Mouse (Mus musculus) intestine, embryonic 16.5 days (tissue): Measurements from ENCODE around the gene Mettl21c. TPM values are rescaled to one million over a fixed set of nuclear protein-coding genes. Genes with fewer than 3 reads are reported as not detected.

ENCODE experiments used
- ATAC-seq: fragments of 200-750 bp; cut with Nextera tagmentation; 2 replicates; pipeline ENCODE4 v1.8.0; 2017; ENCODE audit warnings: moderate TSS enrichment, moderate library complexity
- H3K27ac ChIP-seq: fragments of 300-500 bp; sonication (generic); 2 replicates; pipeline ENCODE4 v1.5.1; 2014; ENCODE audit warnings: mild to moderate bottlenecking, low read length
- H3K27me3 ChIP-seq: fragments of 300-500 bp; sonication (generic); replicated peaks from 2 replicates; pipeline ENCODE4 v1.6.1; 2014; ENCODE audit warnings: low read length, control low read depth, mixed read lengths; ENCODE audit not compliant: control insufficient read depth, insufficient read depth
- H3K36me3 ChIP-seq: fragments of 300-500 bp; sonication (generic); 2 replicates; pipeline ENCODE4 v1.6.1; 2014; ENCODE audit warnings: low read length, control low read depth; ENCODE audit not compliant: control insufficient read depth, insufficient read depth
- H3K4me1 ChIP-seq: fragments of 300-500 bp; sonication (generic); 2 replicates; pipeline ENCODE4 v1.6.1; 2014; ENCODE audit warnings: low read length, control low read depth, mixed read lengths; ENCODE audit not compliant: control insufficient read depth, insufficient read depth
- H3K4me2 ChIP-seq: fragments of 300-500 bp; sonication (generic); 2 replicates; pipeline ENCODE4 v1.6.1; 2014; ENCODE audit warnings: low read depth, low read length, control low read depth
- H3K4me3 ChIP-seq: fragments of 300-500 bp; sonication (generic); 2 replicates; pipeline ENCODE4 v1.5.1; 2014; ENCODE audit warnings: mild to moderate bottlenecking, low read length
- H3K9ac ChIP-seq: fragments of 300-500 bp; sonication (generic); 2 replicates; pipeline ENCODE4 v1.6.1; 2014; ENCODE audit warnings: low read depth, low read length
- H3K9me3 ChIP-seq: fragments of 300-500 bp; sonication (generic); 2 replicates; pipeline ENCODE4 v1.6.1; 2016; ENCODE audit warnings: low read length, control low read depth; ENCODE audit not compliant: control insufficient read depth
- WGBS: fragments of 180-500 bp; shearing (Covaris S2); extraction: QIAGEN DNeasy Blood & Tissue Kit; methylation state at CpG from one replicate; pipeline ENCODE4 v1.1.7; 2014; 5-methylcytosine and 5-hydroxymethylcytosine counted together
- polyA plus RNA-seq: library from polyadenylated mRNA; unstranded; fragments of >200 nt; fragmentation: Nextera tagmentation; extraction: Ambion mirVana; gene quantifications from 2 replicates; pipeline ENCODE4 v1.2.1, GENCODE M21; 2015

Gene Mettl21c
- polyA plus RNA-seq, 1 experiment from 2014 or later: 0.49 TPM

DNA sequence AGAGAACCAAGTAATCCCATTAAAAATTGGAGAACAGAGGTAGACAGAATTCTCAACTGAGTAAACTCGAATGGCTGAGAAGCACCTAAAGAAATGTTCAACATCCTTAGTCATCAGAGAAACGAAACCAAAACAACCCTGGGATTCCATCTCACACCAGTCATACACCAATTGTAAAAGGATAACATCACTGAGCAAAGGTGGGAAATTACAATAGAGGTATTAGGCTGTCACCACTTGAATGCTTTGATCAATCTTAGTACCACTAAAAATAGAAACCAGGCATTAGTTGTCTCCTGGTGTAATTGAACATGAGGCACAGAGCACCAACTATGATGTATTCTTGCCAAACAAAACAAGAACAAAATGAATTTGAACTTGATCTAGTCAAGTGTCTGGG, 12.4 kb upstream of the Mettl21c start:
- no peak overlapping the region for H3K4me2 ChIP-seq
- H3K4me1 ChIP-seq: no peaks in the 10 kb centered on the region
- no peaks in the 10 kb centered on the region for H3K9me3 ChIP-seq
- no peak overlapping the region for H3K4me3 ChIP-seq
- H3K9ac ChIP-seq: no peak overlapping the region
- H3K27ac ChIP-seq: no peak overlapping the region
- WGBS: 71% methylated on average over 2 of the region's 2 CpGs
- ATAC-seq: no peak
- H3K36me3 ChIP-seq: no peaks in the 10 kb centered on the region
- H3K27me3 ChIP-seq: no peaks in the 10 kb centered on the region

DNA sequence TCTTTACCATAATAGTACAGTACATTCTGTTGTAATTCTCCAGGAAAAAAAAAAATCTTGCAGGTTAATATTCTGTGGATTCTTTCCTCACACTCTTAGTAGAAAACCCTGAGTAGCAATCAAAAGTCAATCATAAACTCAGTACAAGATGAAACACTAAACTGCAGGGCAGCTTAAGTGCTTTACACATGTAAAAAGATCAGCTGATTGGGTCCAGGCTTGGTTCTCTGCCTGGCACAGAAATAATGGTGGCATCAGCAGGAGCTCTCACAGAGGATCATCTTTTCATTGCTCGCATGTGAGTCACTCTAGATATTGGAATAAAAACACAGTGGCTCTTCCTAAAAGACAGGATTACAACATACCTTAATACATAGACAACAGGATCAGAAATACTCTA, 7.8 kb upstream of the Mettl21c start:
- no peak overlapping the region for H3K4me2 ChIP-seq
- no peak overlapping the region for H3K4me3 ChIP-seq
- no peaks in the 10 kb centered on the region for H3K4me1 ChIP-seq
- H3K27me3 ChIP-seq: no peaks in the 10 kb centered on the region
- 84% methylated on average over 1 of the region's 1 CpGs for WGBS
- H3K27ac ChIP-seq: no peak overlapping the region
- no peak for ATAC-seq
- no peak overlapping the region for H3K9ac ChIP-seq
- no peaks in the 10 kb centered on the region for H3K36me3 ChIP-seq
- no peaks in the 10 kb centered on the region for H3K9me3 ChIP-seq

DNA sequence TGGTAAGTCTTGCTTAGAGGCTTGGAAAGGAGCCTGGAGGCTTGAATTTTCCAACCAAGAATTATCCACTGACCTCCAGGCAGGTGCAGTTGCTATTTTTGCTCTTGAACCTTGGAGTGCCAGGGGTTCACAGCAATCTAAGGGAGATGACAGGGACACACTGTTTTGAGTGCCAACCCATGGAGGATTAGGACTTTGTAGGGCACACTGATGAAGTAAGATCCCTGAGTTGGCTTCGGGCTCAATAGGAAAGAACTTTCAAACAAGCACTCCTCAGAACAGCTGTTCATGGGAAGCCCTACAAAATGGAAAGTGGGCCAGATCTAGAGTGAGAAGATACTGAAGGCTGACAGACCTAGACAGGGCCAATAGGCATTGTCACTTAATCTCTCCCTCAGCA, 2.8 kb upstream of the Mettl21c start:
- H3K36me3 ChIP-seq: no peaks in the 10 kb centered on the region
- ATAC-seq: no peak
- no peak overlapping the region for H3K27ac ChIP-seq
- no peaks in the 10 kb centered on the region for H3K9me3 ChIP-seq
- H3K4me1 ChIP-seq: no peaks in the 10 kb centered on the region
- H3K4me3 ChIP-seq: no peak overlapping the region
- WGBS: 85% methylated on average over 1 of the region's 1 CpGs
- no peak overlapping the region for H3K9ac ChIP-seq
- no peak overlapping the region for H3K4me2 ChIP-seq
- H3K27me3 ChIP-seq: no peaks in the 10 kb centered on the region

DNA sequence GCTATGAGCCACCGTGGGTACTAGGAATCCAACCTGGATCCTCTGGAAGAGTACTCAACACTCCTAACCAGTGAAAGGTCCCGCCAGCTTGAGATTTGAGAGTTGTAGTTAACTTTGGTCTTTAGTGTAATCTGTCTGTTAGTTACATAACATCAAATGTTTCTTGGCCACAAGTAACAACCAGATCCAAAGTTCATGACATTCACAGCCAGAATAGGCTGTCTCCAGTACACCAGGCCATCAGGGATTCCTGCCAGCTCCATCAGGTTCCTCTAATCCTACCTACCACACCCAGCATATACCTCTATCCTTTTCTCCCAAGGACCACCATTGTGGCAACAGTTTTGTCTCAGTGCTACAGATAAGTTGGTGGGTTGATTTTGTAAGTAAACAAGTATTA, 4.3 kb downstream of the Mettl21c start:
- Histone ChIP-seq H3K27me3 (no peaks in the 10 kb centered on the region), H3K4me2 (no peak overlapping the region), H3K27ac (no peak overlapping the region), H3K4me3 (no peak overlapping the region), H3K9me3 (no peaks in the 10 kb centered on the region), H3K36me3 (no peaks in the 10 kb centered on the region), H3K9ac (no peak overlapping the region), H3K4me1 (no peaks in the 10 kb centered on the region)
- ATAC-seq: no peak
- 88% methylated on average over 2 of the region's 2 CpGs for WGBS

DNA sequence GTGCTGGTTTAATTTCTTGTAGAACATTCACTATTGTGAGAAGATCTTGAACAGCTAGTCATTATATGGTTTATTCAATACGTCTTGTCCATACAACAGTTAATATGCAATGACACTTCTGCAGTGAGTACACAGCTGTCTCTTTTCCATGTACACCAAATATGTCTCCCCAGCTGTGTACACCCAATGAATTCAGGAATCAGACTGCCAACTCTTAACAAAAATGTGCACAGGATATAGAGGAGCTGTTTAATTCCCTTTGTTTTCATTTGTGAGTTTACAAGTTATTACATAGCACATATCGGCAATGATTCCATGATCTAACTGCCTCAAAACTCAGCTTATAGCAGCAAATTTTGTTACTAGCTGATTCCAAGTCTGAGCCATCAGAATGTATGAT, 15.3 kb downstream of the Mettl21c start:
- Histone ChIP-seq H3K4me3 (no peak overlapping the region), H3K4me2 (no peak overlapping the region), H3K36me3 (no peaks in the 10 kb centered on the region), H3K27me3 (no peaks in the 10 kb centered on the region), H3K4me1 (no peaks in the 10 kb centered on the region), H3K9me3 (no peaks in the 10 kb centered on the region), H3K9ac (no peak overlapping the region), H3K27ac (no peak overlapping the region)
- ATAC-seq: no peak
- WGBS: 91% methylated on average over 2 of the region's 2 CpGs

DNA sequence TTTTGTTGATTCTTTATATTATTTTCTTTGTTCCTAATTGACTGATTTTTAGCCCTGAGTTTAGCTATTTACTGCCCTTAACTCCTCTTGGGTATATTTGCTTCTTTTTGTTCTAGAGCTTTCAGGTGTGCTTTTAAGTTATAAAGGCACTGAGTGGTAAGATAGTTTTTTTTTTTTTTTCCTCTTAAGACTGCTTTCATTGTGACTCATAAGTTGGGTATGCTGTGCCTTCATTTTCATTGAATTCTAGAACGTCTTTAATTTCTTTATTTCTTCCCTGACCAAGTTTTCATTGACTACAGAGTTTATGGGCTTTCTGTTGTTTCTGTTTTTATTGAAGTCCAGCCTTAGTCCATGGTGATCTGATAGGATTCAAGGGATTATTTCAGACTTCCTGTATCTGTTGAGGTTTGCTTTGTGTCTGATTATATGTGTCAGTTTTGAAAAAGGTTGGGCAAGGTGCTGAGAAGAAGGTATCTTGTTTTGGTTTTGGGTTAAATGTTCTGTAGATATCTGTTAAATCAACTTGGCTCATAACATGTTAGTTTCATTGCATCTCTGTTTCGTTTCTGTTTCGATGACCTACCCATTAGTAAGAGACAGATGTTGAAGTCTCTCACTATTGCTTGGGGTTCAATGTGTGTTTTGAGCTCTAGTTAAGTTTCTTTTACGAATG, 22.8 kb downstream of the Mettl21c start:
- no peak overlapping the region for H3K27ac ChIP-seq
- 93% methylated on average over 4 of the region's 4 CpGs for WGBS
- peaks cover 4% of the 10 kb centered on the region for H3K36me3 ChIP-seq
- no peaks in the 10 kb centered on the region for H3K27me3 ChIP-seq
- H3K4me2 ChIP-seq: no peak overlapping the region
- ATAC-seq: no peak
- no peak overlapping the region for H3K4me3 ChIP-seq
- H3K9me3 ChIP-seq: no peaks in the 10 kb centered on the region
- H3K9ac ChIP-seq: no peak overlapping the region
- no peaks in the 10 kb centered on the region for H3K4me1 ChIP-seq

DNA sequence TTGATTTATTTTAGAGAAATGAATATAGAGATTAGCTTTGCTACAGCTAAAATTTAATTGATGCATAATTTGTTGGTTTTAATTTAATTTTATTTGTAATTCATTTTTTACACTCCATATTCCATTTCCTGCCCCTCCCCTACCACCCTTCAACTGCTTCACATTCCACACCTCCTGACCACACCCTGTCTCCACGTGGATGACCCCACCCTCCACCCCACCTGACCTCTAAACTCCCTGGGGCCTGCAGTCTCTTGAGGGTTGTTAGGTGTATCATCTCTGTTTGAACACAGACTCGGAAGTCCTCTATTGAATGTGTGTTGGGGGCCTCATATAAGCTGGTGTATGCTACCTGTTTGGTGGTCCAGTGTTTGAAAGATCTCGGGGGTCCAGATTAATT, 48.7 kb downstream of the Mettl21c start:
- H3K36me3 ChIP-seq: peaks cover 4% of the 10 kb centered on the region
- peak; percentile 66 for ATAC-seq

DNA sequence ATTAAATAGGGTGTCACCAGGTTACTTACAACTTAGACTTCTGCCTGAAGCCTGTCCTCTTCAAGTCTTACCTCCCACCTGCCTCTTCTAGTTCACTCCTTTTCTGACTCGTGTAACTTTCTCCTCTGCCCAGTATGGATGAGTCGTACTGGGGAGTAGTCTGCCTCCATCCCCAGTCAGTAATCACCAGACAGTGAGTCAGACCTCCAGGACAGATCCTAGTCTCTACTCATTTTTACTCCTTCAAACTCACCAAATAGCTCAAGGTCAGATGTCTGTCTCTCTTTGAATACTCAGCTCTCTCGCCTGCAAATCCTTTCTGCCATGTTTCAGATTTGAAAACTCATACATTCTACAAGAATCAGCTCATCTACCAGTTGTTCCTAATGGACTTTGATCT, 50.5 kb downstream of the Mettl21c start:
- Histone ChIP-seq H3K36me3 (peaks cover 4% of the 10 kb centered on the region), H3K4me2 (no peak overlapping the region), H3K4me1 (no peaks in the 10 kb centered on the region), H3K27me3 (no peaks in the 10 kb centered on the region), H3K27ac (no peak overlapping the region), H3K9ac (no peak overlapping the region), H3K9me3 (no peaks in the 10 kb centered on the region), H3K4me3 (no peak overlapping the region)
- 83% methylated on average over 3 of the region's 3 CpGs for WGBS
- ATAC-seq: no peak

More for the DNA sequence above, 48.7 kb downstream of the Mettl21c start:
- H3K9me3 ChIP-seq: no peaks in the 10 kb centered on the region
- H3K9ac ChIP-seq: no peak overlapping the region
- H3K27ac ChIP-seq: no peak overlapping the region
- H3K4me2 ChIP-seq: no peak overlapping the region
- H3K4me1 ChIP-seq: no peaks in the 10 kb centered on the region
- WGBS: 67% methylated on average over 3 of the region's 3 CpGs
- no peak overlapping the region for H3K4me3 ChIP-seq
- H3K27me3 ChIP-seq: no peaks in the 10 kb centered on the region

DNA sequence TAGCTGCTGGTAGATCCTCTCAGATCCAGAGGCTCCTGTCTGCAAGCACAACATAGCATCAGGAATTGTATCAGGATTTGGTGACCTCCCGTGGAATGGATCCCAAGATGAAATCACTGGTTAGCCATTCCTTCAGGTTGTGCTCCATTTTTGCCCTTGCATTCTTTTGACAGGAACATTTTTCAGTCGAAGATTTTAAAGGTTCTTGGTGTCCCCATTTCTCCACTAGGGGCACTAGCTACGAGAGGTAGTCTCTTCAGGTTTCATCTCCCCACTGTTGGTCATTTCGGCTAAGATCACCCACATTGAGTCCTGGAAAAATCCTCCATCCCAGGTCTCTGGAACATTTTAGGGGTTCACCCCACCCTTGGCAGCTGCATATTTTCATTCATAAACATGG, 53.1 kb downstream of the Mettl21c start:
- Histone ChIP-seq H3K36me3 (peaks cover 4% of the 10 kb centered on the region), H3K4me2 (no peak overlapping the region), H3K9ac (no peak overlapping the region), H3K4me1 (no peaks in the 10 kb centered on the region), H3K9me3 (no peaks in the 10 kb centered on the region), H3K4me3 (no peak overlapping the region), H3K27ac (no peak overlapping the region), H3K27me3 (no peaks in the 10 kb centered on the region)
- ATAC-seq: no peak
- WGBS: 88% methylated on average over 4 of the region's 4 CpGs

DNA sequence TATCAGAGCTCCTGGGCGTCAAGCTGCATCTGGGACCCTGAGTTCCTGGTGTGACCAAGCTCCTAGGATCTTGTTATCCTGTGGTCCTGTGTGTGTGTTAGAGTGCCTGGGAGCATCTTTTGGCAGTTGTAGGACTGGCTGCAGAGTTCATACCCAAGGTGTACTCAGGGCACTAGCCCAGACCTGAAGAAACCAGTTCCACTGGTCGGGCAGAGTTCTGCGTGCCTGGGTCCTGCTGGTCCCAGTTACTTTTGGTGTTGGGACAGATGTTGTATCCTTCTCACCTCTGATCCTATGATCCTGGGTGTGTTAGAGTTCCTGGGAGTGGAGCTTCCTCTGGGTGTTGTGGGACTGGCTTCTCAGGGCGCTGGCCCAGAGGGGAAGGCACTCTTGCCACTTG, 55.5 kb downstream of the Mettl21c start:
- H3K27me3 ChIP-seq: no peaks in the 10 kb centered on the region
- ATAC-seq: no peak
- no peak overlapping the region for H3K9ac ChIP-seq
- no peaks in the 10 kb centered on the region for H3K9me3 ChIP-seq
- H3K4me3 ChIP-seq: no peak overlapping the region
- no peak overlapping the region for H3K4me2 ChIP-seq
- 88% methylated on average over 4 of the region's 4 CpGs for WGBS
- H3K27ac ChIP-seq: no peak overlapping the region
- no peaks in the 10 kb centered on the region for H3K4me1 ChIP-seq
- H3K36me3 ChIP-seq: peaks cover 4% of the 10 kb centered on the region
